Mouse (Mus musculus) liver, adult 2 months (tissue): Measurements from ENCODE around the gene Mob3c.

Experiments
- CTCF ChIP-seq: fragments of 200-500 bp; IDR thresholded peaks from 2 replicates; pipeline ENCODE4 v1.5.1; 2011; ENCODE audit warnings: low read depth, low read length, control low read depth
- POLR2A ChIP-seq: fragments of 200-500 bp; IDR thresholded peaks from 2 replicates; pipeline ENCODE4 v1.6.1; 2011; ENCODE audit warnings: low read length, control low read depth; ENCODE audit not compliant: insufficient read depth; ENCODE audit errors: extremely low read depth

DNA sequence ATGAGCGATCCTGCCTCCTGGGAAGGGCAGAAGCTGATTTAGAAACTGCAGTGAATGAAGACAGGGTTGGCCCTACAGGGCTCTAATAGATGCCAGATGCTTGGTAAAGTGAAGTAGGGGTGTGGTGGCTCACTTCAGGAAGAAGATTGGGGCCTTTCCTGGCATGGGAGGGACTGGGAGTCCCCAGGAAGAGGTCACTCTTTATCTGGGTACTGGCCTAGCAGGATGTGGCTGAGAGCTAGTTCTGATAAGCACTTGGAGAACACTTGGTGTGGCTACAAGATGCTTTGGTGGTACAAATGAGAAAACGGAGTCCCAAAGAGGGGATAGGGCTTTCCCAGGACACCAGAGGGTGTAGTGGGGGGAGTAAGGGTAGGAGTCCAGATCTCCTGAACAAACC, 3.7 kb upstream of the Mob3c start:
- TF ChIP-seq CTCF (no peak), POLR2A (no peak)
